Mouse (Mus musculus) embryonic facial prominence, embryonic 15.5 days (tissue): ENCODE data around the gene Rnf24. TPM values are rescaled to one million over a fixed set of nuclear protein-coding genes. Genes with fewer than 3 reads are reported as not detected.
"Not testable (repeated sequence)": the region's sequence is repeated elsewhere in the genome, so short reads cannot be mapped to it uniquely, and the experiment has no call there.

Source experiments
- ATAC-seq: fragments of 200-750 bp; cut with Nextera tagmentation; 2 replicates; pipeline ENCODE4 v1.8.0; 2017; ENCODE audit warnings: low read depth, moderate TSS enrichment; ENCODE audit not compliant: insufficient number of reproducible peaks, low FRiP score, low TSS enrichment
- H3K27ac ChIP-seq: fragments of 300-500 bp; sonication (generic); replicated peaks from 2 replicates; pipeline ENCODE4 v1.5.1; 2015; ENCODE audit warnings: mild to moderate bottlenecking, inconsistent platforms
- H3K27me3 ChIP-seq: fragments of 300-500 bp; sonication (generic); 2 replicates; pipeline ENCODE4 v1.6.1; 2015; ENCODE audit warnings: inconsistent platforms
- H3K36me3 ChIP-seq: fragments of 300-500 bp; sonication (generic); 2 replicates; pipeline ENCODE4 v1.6.1; 2015; ENCODE audit warnings: mild to moderate bottlenecking, inconsistent platforms
- H3K4me1 ChIP-seq: fragments of 300-500 bp; sonication (generic); 2 replicates; pipeline ENCODE4 v1.6.1; 2015; ENCODE audit warnings: inconsistent platforms
- H3K4me2 ChIP-seq: fragments of 300-500 bp; sonication (generic); replicated peaks from 2 replicates; pipeline ENCODE4 v1.6.1; 2015; ENCODE audit warnings: mild to moderate bottlenecking, inconsistent platforms
- H3K4me3 ChIP-seq: fragments of 300-500 bp; sonication (generic); replicated peaks from 2 replicates; pipeline ENCODE4 v1.5.1; 2015; ENCODE audit warnings: mild to moderate bottlenecking, inconsistent platforms
- H3K9ac ChIP-seq: fragments of 300-500 bp; sonication (generic); 2 replicates; pipeline ENCODE4 v1.6.1; 2015; ENCODE audit warnings: inconsistent platforms
- H3K9me3 ChIP-seq: fragments of 300-500 bp; sonication (generic); replicated peaks from 2 replicates; pipeline ENCODE4 v1.6.1; 2016; ENCODE audit warnings: inconsistent platforms
- WGBS: fragments of 180-500 bp; shearing (Covaris S2); methylation state at CpG from one replicate; pipeline ENCODE4 v1.1.7; 2015; 5-methylcytosine and 5-hydroxymethylcytosine counted together
- polyA plus RNA-seq: library from polyadenylated mRNA; unstranded; fragments of >200 nt; fragmentation: Nextera tagmentation; extraction: Ambion mirVana; gene quantifications from 2 replicates; pipeline ENCODE4 v1.2.1, GENCODE M21; 2015

The Rnf24 gene
- polyA plus RNA-seq, 1 experiment from 2014 or later = 7.6 TPM

- Histone ChIP-seq H3K9me3 (no peaks in the 10 kb centered on the region), H3K36me3 (peaks cover 38% of the 10 kb centered on the region), H3K27me3 (no peaks in the 10 kb centered on the region), H3K9ac (no peak overlapping the region), H3K4me1 (peaks cover 10% of the 10 kb centered on the region; the same call in 1 of the 2 replicates), H3K27ac (no peak overlapping the region), H3K4me2 (no peak overlapping the region), H3K4me3 (no peak overlapping the region)
- no peak for ATAC-seq
Measured at GRCm38 (mm10) chr2:131301635-131302034, 51.1 kb downstream of the Rnf24 start.

GRCm38 (mm10) chr2:131300485-131300884 lies 52.2 kb downstream of the Rnf24 start:
- no peaks in the 10 kb centered on the region for H3K27me3 ChIP-seq
- H3K36me3 ChIP-seq = peaks cover 48% of the 10 kb centered on the region
- 62% methylated on average over 2 of the region's 2 CpGs for WGBS
- H3K9ac ChIP-seq = no peak overlapping the region
- H3K4me3 ChIP-seq = no peak overlapping the region
- H3K27ac ChIP-seq = 0 out of 2 replicates have a peak overlapping the region, but pooled peaks have one; percentile 23
- H3K4me1 ChIP-seq = peaks cover 10% of the 10 kb centered on the region; the same call in 1 of the 2 replicates
- H3K4me2 ChIP-seq = no peak overlapping the region
- no peak for ATAC-seq
- H3K9me3 ChIP-seq = no peaks in the 10 kb centered on the region

DNA sequence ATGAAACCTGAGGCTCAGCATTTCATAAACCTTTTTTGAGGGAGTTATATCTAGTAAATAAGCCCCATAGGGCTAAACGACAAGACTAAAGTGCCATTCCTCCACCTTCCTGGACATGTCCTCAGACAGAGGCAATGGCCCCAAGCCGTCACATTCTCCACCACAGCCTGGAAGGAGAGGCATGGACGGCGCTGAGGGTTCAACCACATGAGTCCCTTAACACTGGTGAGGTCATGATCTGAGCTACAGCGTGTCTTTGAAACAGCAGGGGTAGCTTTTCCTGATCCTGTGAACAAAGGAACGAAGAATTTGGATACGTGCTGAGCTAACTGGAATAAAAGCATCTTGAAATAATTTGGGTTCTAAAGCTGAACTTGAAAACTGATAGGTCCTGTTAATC lies 54.0 kb downstream of the Rnf24 start:
- H3K4me1 ChIP-seq, H3K4me3 ChIP-seq, H3K9ac ChIP-seq, H3K27me3 ChIP-seq, H3K9me3 ChIP-seq, H3K27ac ChIP-seq, H3K4me2 ChIP-seq, ATAC-seq: not testable (repeated sequence)
- WGBS = 41% methylated on average over 7 of the region's 7 CpGs
- peaks cover 58% of the 10 kb centered on the region for H3K36me3 ChIP-seq

DNA sequence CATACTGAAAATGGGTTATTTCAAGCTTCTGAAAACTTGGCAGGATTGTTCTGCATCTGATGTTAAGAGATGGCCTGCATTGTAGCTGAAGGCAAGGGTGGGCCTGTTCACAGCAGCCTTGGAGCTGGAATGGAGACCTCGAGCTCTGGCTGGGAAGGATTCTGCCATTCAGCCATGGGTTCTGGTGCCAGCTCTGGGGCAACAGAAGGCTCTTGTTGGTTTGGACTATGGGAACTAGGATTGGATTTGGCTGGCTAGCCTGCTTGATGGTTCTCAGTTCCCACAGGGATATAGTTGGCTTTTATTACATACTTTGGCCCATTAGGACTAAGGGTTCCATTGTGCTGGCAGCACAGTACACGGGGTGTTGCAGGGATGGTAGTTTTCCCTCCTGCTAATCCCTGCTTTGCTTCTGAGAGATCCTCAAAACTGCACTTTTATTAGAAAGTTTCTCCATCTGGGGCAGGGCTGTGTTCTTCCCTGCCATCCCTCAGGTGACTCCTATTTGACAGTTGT lies 55.9 kb downstream of the Rnf24 start:
- WGBS = 80% methylated on average over 2 of the region's 2 CpGs
- no peak overlapping the region for H3K9ac ChIP-seq
- H3K4me3 ChIP-seq = no peak overlapping the region
- H3K9me3 ChIP-seq = no peaks in the 10 kb centered on the region
- peaks cover 10% of the 10 kb centered on the region; the same call in 1 of the 2 replicates for H3K4me1 ChIP-seq
- H3K27ac ChIP-seq = no peak overlapping the region
- no peak for ATAC-seq
- no peak overlapping the region for H3K4me2 ChIP-seq
- no peaks in the 10 kb centered on the region for H3K27me3 ChIP-seq
- peaks cover 60% of the 10 kb centered on the region for H3K36me3 ChIP-seq

DNA sequence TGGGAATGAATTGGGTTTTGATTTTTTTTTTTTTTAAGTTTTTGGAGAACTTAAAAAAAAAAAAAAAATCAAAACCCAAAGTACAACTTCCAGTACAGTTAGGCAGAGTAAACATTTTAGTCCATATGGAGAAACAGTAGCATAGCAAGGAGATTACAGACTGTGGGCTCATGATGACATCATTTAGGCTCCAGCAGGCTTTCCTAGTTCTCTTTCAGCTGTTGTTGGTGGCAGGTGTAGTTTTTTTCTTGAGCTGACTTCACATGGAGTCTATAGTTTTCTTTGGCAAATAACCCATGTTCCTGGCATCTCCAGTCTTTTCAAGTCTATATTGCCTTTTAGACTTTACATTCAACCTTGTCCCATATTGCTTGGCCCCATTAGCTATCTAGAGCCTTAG lies 62.0 kb downstream of the Rnf24 start:
- H3K4me3 ChIP-seq = no peak overlapping the region
- no peaks in the 10 kb centered on the region for H3K4me1 ChIP-seq
- no peak overlapping the region for H3K9ac ChIP-seq
- H3K9me3 ChIP-seq = no peaks in the 10 kb centered on the region
- no peak overlapping the region for H3K27ac ChIP-seq
- ATAC-seq = no peak
- peaks cover 59% of the 10 kb centered on the region for H3K36me3 ChIP-seq
- no peaks in the 10 kb centered on the region for H3K27me3 ChIP-seq
- no peak overlapping the region for H3K4me2 ChIP-seq

- ATAC-seq = no peak
- Histone ChIP-seq H3K4me3 (no peak overlapping the region), H3K4me1 (no peaks in the 10 kb centered on the region), H3K27me3 (no peaks in the 10 kb centered on the region), H3K4me2 (no peak overlapping the region), H3K9me3 (no peaks in the 10 kb centered on the region), H3K9ac (no peak overlapping the region), H3K27ac (no peak overlapping the region), H3K36me3 (peaks cover 47% of the 10 kb centered on the region)
- 53% methylated on average over 1 of the region's 1 CpGs for WGBS
Measured at GRCm38 (mm10) chr2:131286276-131286675, 66.4 kb downstream of the Rnf24 start.

DNA sequence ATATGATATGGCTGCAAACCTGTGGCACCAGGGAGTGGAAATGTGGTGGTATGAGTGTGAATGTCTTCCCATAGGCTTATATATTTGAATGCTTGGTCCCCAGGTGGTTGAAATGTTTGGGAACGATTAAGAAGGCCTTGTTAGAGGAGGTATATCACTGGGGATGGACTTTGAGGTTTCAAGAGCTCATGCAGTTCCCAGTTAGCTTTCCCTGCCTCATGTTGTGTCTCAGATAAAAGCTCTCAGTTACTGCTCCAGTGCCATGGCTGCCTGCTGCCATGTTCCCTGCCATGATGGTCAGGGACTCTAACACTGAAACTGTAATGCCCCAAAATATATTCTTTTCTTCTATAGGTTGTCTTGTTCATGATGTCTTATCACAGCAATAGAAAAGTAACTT lies 71.1 kb downstream of the Rnf24 start:
- H3K9ac ChIP-seq = no peak overlapping the region
- no peak for ATAC-seq
- no peaks in the 10 kb centered on the region for H3K27me3 ChIP-seq
- no peak overlapping the region for H3K27ac ChIP-seq
- H3K9me3 ChIP-seq = no peaks in the 10 kb centered on the region
- H3K4me2 ChIP-seq = no peak overlapping the region
- peaks cover 59% of the 10 kb centered on the region for H3K36me3 ChIP-seq
- 88% methylated on average over 1 of the region's 1 CpGs for WGBS
- no peaks in the 10 kb centered on the region for H3K4me1 ChIP-seq
- H3K4me3 ChIP-seq = no peak overlapping the region

- Histone ChIP-seq H3K9ac (no peak overlapping the region), H3K27ac (no peak overlapping the region), H3K27me3 (no peaks in the 10 kb centered on the region), H3K9me3 (no peaks in the 10 kb centered on the region), H3K4me3 (no peak overlapping the region), H3K4me2 (no peak overlapping the region), H3K4me1 (no peaks in the 10 kb centered on the region), H3K36me3 (peaks cover 64% of the 10 kb centered on the region)
- no peak for ATAC-seq
- 89% methylated on average over 5 of the region's 5 CpGs for WGBS
Measured at GRCm38 (mm10) chr2:131276722-131277121, 76.0 kb downstream of the Rnf24 start.

GRCm38 (mm10) chr2:131275493-131275892 lies 77.2 kb downstream of the Rnf24 start:
- no peak overlapping the region for H3K4me3 ChIP-seq
- peaks cover 60% of the 10 kb centered on the region for H3K36me3 ChIP-seq
- no peak overlapping the region for H3K4me2 ChIP-seq
- H3K27me3 ChIP-seq = no peaks in the 10 kb centered on the region
- 97% methylated on average over 3 of the region's 3 CpGs for WGBS
- H3K9me3 ChIP-seq = no peaks in the 10 kb centered on the region
- no peak for ATAC-seq
- no peaks in the 10 kb centered on the region for H3K4me1 ChIP-seq
- no peak overlapping the region for H3K27ac ChIP-seq
- H3K9ac ChIP-seq = no peak overlapping the region

DNA sequence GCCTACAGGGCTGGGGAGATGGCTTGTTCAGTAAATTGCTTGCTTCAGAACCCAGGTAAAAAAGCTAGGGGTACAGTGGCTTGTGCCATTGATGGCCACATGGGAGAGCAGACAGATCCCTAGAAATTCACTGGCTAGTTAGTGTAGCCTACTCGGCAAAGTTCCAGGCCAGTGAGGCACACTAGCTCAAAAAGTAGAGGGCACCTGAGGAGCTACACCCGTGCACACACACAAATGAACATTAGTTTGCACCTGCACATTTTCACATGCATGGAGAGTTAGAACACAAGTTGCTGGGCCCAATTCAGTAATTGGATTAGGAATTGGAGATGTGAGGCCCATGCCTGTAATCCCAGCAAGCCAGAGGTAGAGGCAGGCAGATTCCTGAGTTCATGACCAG lies 87.6 kb downstream of the Rnf24 start:
- Histone ChIP-seq H3K4me2 (no peak overlapping the region), H3K27me3 (no peaks in the 10 kb centered on the region), H3K9ac (no peak overlapping the region), H3K27ac (no peak overlapping the region), H3K9me3 (no peaks in the 10 kb centered on the region), H3K4me1 (peaks cover 27% of the 10 kb centered on the region), H3K36me3 (no peaks in the 10 kb centered on the region), H3K4me3 (no peak overlapping the region)
- ATAC-seq = no peak
- WGBS = 73% methylated on average over 2 of the region's 2 CpGs

DNA sequence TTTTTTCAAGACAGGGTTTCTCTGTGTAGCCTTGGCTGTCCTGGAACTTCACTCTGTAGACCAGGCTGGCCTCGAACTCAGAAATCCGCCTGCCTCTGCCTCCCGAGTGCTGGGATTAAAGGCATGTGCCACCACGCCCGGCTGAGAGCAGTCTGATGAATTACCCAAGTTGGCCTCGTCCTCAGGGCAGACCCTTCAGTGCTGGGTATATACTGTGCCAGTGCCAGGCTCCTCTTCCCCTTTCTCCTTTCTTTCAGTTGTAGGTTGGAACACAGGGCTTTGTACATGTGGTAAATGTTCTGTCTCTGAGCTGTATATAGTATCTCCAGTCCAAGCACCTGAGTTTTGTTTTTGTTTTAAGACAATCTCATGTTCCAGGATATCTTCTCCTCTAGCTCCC lies 88.7 kb downstream of the Rnf24 start:
- Histone ChIP-seq H3K4me2 (peak overlapping the region; percentile 70), H3K4me3 (no peak overlapping the region), H3K27me3 (no peaks in the 10 kb centered on the region), H3K36me3 (no peaks in the 10 kb centered on the region), H3K4me1 (peaks cover 27% of the 10 kb centered on the region), H3K27ac (no peak overlapping the region), H3K9ac (no peak overlapping the region), H3K9me3 (no peaks in the 10 kb centered on the region)
- ATAC-seq = no peak
- 70% methylated on average over 6 of the region's 6 CpGs for WGBS
